Mouse (Mus musculus): ENCODE data around the gene Doxl2.

DNA sequence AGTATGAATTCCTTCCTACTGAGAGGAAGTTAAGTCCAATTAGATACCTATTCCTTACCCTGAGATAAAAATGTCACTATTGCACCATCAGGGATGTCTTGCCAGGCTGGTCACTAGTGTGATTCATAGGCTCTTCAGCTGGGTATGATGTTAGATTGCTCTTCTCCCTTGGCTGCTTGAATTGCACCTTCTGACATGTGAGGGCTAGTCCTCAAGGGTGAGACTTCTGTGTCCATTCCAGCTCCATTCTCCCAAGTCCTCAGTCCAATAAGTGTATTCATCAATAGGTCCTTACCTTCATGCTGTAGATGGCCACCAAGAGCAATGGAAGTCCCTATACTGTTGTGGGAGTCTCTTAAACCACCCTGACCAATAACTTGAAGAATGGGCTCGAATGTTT lies 4.9 kb downstream of the Doxl2 start:
- TF ChIP-seq CTCF (IDR thresholded peaks at IDR 0.05), result no peak
- TF ChIP-seq EP300 (IDR thresholded peaks at IDR 0.05), result no peak

Measured in lung, postnatal 0 days (tissue).